Comparison of ENCODE assay signal across 8 mouse cellular contexts in genomic region chr3:55152673-55153334, GRCm38 (mm10). TPM values are rescaled to one million over a fixed set of nuclear protein-coding genes. Genes with fewer than 3 reads are reported as not detected.
DNase-seq lines count a peak whose midpoint lies in the region; TF ChIP-seq lines count a peak whose summit lies in the region.
"Had no signal": no experiment of that assay in that cellular context is flagged by ENCODE, and none has a peak within 500 bp of the region (broad histone marks: within the 10 kb centered on the region; RNA-seq: fewer than 3 reads in every experiment).

No protein-coding gene starts in this region.

- TF ChIP-seq CTCF in left cerebral cortex, adult 2 months (IDR thresholded peaks at IDR 0.05) = peak; percentile 56

- no peak overlapping the region for H3K27ac ChIP-seq in left cerebral cortex, adult 2 months

- DNase-seq in left cerebral cortex, adult 2 months (ENCODE audit: extremely low spot score in 1 of 2, low spot score in 2 of 2) = no peak
- no peak for DNase-seq in left cerebral cortex, adult 9 months (ENCODE audit: low spot score in 2 of 2)
- peak; percentile 26 for DNase-seq in MEL-GATA-1-ER (ENCODE audit: extremely low read depth, low read depth)
- DNase-seq in embryo, embryonic 10.5 days (ENCODE audit: low spot score) = peak; percentile 78
- DNase-seq in mesoderm, embryonic 11.5 days (ENCODE audit: low read depth, low spot score) = peak; percentile 62
- DNase-seq in layer of hippocampus, adult 11-12 months (ENCODE audit: low spot score) = no peak
- DNase-seq in thymus, postnatal 14 days = no peak

- intact Hi-C loops in left cerebral cortex, adult 2 months (cut with DNase I) = loop anchor here (1.0 to 5.0 kb wide), 4 partner anchors 40 to 341 kb away; partner anchors contain the start of gene Spg20

- H3K4me3 ChIP-seq in left cerebral cortex, adult 2 months = no peak overlapping the region

RNA-seq across cellular contexts. Expression of gene Ccdc169, which starts 15.7 kb away (rescaled TPM):
- under 1 TPM; 0.16 to 0.28 TPM for total RNA-seq in left cerebral cortex, adult 2 months (2021)

RNA-seq across cellular contexts. Expression of gene Sohlh2, which starts 29.0 kb away (rescaled TPM):
- not detected for total RNA-seq in left cerebral cortex, adult 2 months (2021)
- total RNA-seq: heart, postnatal 25 days had no signal

RNA-seq across cellular contexts. Expression of gene Spg20, which starts 40.9 kb away (rescaled TPM):
- total RNA-seq in left cerebral cortex, adult 2 months (2021) = 10 to 100 TPM; 29.8 to 30.3 TPM

Comparison
In these comparisons a context has a peak if more than half of its experiments do, and no peak if none do; other contexts are left out.
1. DNase-seq: peak in MEL-GATA-1-ER (single experiment), embryo, embryonic 10.5 days (single experiment) and mesoderm, embryonic 11.5 days (single experiment); none in left cerebral cortex, adult 2 months (0 of 2), left cerebral cortex, adult 9 months (0 of 2), layer of hippocampus, adult 11-12 months (single experiment) and thymus, postnatal 14 days (single experiment).